Comparison of ENCODE assay signal across 8 mouse cellular contexts in genomic region chr2:143776448-143776847, GRCm38 (mm10).
DNase-seq lines count a peak whose midpoint lies in the region; ATAC-seq and TF ChIP-seq lines count a peak whose summit lies in the region.

No protein-coding gene starts in this region.

- ATAC-seq in intestine, postnatal 0 days, result no peak
- no peak for ATAC-seq in intestine, embryonic 16.5 days

- H3K27me3 ChIP-seq in intestine, postnatal 0 days (replicated peaks; ENCODE audit: control insufficient read depth, insufficient read depth, low read length), result no peaks in the 10 kb centered on the region
- no peaks in the 10 kb centered on the region for H3K27me3 ChIP-seq in intestine, embryonic 16.5 days (replicated peaks; ENCODE audit: control insufficient read depth, insufficient read depth, low read length)

- DNase-seq in A20 (ENCODE audit: low read depth, low spot score), result peak; percentile 19
- DNase-seq in adipocyte (ENCODE audit: low spot score), result peak; percentile 68
- DNase-seq in embryo, embryonic 9.5 days (ENCODE audit: extremely low spot score), result peak; percentile 31
- peak; percentile 54 to 67 for DNase-seq in right cerebral cortex, postnatal 10 days (ENCODE audit: low spot score in 2 of 2)
- DNase-seq in thymus, postnatal 36 days, result no peak
- no peak for DNase-seq in spleen, postnatal 10 days (ENCODE audit: low spot score in 2 of 2)

- no peak overlapping the region for H3K4me2 ChIP-seq in intestine, postnatal 0 days (replicated peaks; ENCODE audit: low read depth)
- H3K4me2 ChIP-seq in intestine, embryonic 16.5 days (ENCODE audit: low read depth, low read length), result no peak overlapping the region

- H3K36me3 ChIP-seq in intestine, postnatal 0 days (ENCODE audit: control insufficient read depth, insufficient read depth), result no peaks in the 10 kb centered on the region
- no peaks in the 10 kb centered on the region; the same call in 1 of the 2 replicates for H3K36me3 ChIP-seq in intestine, embryonic 16.5 days (ENCODE audit: control insufficient read depth, insufficient read depth, low read length)

- H3K27ac ChIP-seq in intestine, postnatal 0 days (ENCODE audit: low read depth, low read length), result no peak overlapping the region
- no peak overlapping the region for H3K27ac ChIP-seq in intestine, embryonic 16.5 days (ENCODE audit: low read length)

- no peak overlapping the region for H3K4me3 ChIP-seq in intestine, postnatal 0 days (ENCODE audit: low read depth, low read length)
- no peak overlapping the region for H3K4me3 ChIP-seq in intestine, embryonic 16.5 days (ENCODE audit: low read length)

- H3K4me1 ChIP-seq in intestine, postnatal 0 days (replicated peaks; ENCODE audit: control insufficient read depth, insufficient read depth, low read length), result no peaks in the 10 kb centered on the region
- no peaks in the 10 kb centered on the region for H3K4me1 ChIP-seq in intestine, embryonic 16.5 days (ENCODE audit: control insufficient read depth, insufficient read depth, low read length)

- H3K9ac ChIP-seq in intestine, postnatal 0 days (ENCODE audit: low read depth, low read length), result no peak overlapping the region
- H3K9ac ChIP-seq in intestine, embryonic 16.5 days (ENCODE audit: low read depth, low read length), result no peak overlapping the region

- WGBS in intestine, postnatal 0 days, result 12% methylated on average over 4 of the region's 4 CpGs
- WGBS in intestine, embryonic 16.5 days, result 9% methylated on average over 4 of the region's 4 CpGs

- peak; percentile 66 for TF ChIP-seq CTCF in intestine, postnatal 0 days (IDR thresholded peaks at IDR 0.05; ENCODE audit: low read depth)

- H3K9me3 ChIP-seq in intestine, postnatal 0 days (ENCODE audit: control insufficient read depth), result no peaks in the 10 kb centered on the region
- H3K9me3 ChIP-seq in intestine, embryonic 16.5 days (ENCODE audit: control insufficient read depth, low read length), result no peaks in the 10 kb centered on the region

Comparison
In these comparisons a context has a peak if more than half of its experiments do, and no peak if none do; other contexts are left out.
1. DNase-seq: peak in A20 (single experiment), adipocyte (single experiment), embryo, embryonic 9.5 days (single experiment) and right cerebral cortex, postnatal 10 days (2 of 2); none in thymus, postnatal 36 days (0 of 2) and spleen, postnatal 10 days (0 of 2).